Mouse (Mus musculus) neutrophil, adult 65 days (primary cell): Measurements from ENCODE around the gene Celf6. TPM values are rescaled to one million over a fixed set of nuclear protein-coding genes. Genes with fewer than 3 reads are reported as not detected.

Experiments
- total RNA-seq: library from RNA; stranded (reverse); gene quantifications from 2 replicates; pipeline ENCODE4 v1.2.4, GENCODE M21; 2023

Celf6 gene
- total RNA-seq: not detected in 2 replicates

DNA sequence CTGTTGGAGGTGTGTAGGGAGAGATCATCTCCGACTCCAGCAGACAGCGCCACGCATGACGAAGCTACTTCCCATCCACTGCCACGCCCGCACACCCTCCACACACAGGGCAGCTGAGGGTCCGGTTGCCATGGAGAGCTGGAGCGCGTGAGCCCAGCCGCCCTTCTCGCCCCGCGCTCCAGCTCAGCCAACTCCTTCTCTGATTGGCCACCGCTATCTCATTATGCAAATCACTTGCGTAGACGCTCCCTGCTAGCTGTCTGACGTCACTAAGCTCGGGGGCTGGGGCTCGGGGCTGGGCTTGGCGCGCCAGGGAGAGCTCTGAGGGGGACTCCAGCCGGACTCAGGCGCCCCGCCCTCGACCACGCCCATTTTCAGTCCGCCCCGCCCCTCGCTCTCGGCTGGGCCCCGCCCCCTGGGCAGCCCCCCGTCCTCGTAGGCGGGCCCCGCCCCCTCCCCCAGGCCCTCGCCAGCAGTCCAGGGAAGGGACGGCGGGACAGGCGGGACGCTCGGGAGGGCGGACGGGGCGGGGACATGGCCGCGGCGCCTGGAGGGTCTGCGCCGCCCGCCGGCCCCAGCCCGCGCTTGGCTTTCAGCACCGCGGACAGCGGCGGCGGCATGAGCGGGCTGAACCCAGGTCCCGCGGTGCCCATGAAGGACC lies at the start of gene Celf6:
Celf6 (plus strand) TSS at position 74 of the 661 bp plus-strand sequence.

DNA sequence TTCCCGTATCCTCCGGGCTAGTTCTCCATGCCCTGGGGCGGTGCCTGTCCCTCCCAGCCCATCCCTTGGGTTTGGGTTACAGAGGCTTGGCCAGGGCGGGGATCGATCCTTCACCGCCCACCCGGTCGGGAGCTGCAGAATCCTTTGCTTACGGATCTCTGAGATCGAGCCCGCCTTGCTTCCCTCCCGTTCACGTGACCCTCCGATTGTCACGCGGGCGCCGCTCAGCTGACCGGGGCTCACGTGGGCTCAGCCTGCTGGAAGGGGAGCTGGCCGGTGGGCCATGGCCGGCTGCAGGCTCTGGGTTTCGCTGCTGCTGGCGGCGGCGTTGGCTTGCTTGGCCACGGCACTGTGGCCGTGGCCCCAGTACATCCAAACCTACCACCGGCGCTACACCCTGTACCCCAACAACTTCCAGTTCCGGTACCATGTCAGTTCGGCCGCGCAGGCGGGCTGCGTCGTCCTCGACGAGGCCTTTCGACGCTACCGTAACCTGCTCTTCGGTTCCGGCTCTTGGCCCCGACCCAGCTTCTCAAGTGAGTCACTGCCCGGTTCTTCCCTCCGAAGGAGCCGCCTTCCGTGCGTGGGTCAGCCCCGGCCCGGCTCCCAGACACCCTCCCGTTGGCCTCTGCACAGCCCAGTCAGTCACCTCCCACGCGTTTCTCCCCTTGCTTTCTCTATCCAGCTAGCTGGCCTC lies 38.1 kb upstream of the Celf6 start, which contains the start of the genes Hexa and Tmem202:
Hexa (plus strand) TSS at position 100 of the 697 bp plus-strand sequence.
Tmem202 (minus strand) TSS at position 407 of the 697 bp plus-strand sequence.

DNA sequence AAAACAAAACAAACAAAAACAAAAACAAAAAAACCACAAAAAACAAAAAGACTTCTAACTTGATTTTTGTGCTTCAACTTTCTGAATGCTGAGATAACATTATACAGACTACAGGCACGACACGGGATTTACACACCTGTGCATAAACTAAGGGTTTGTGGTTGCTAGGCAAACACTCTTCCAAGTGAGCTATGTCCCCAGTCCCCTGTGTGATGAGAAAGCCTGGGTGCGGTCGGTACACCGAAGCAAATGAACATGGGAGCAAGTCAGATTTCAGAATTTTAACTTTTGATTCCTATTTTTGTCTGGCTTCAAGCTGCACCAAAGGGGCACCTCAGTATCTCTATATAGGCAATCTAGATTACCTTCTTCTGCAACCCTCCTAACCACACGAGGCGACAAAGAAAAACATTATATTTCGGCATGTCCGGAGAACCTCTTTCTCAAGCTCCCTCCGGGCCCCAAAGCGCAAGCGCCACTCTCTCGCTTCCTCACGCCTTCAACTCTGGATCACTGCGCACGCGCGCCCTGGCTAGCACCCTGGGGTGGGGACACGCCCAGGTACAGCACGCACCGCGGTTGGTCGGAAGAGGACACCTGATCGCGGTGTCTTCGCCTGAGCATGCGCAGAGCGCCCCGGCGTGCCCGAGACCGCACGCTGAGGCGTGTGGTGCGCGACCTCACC lies 39.0 kb downstream of the Celf6 start, which contains the start of gene Parp6:
Parp6 (plus strand) TSS at position 663 of the 685 bp plus-strand sequence.

DNA sequence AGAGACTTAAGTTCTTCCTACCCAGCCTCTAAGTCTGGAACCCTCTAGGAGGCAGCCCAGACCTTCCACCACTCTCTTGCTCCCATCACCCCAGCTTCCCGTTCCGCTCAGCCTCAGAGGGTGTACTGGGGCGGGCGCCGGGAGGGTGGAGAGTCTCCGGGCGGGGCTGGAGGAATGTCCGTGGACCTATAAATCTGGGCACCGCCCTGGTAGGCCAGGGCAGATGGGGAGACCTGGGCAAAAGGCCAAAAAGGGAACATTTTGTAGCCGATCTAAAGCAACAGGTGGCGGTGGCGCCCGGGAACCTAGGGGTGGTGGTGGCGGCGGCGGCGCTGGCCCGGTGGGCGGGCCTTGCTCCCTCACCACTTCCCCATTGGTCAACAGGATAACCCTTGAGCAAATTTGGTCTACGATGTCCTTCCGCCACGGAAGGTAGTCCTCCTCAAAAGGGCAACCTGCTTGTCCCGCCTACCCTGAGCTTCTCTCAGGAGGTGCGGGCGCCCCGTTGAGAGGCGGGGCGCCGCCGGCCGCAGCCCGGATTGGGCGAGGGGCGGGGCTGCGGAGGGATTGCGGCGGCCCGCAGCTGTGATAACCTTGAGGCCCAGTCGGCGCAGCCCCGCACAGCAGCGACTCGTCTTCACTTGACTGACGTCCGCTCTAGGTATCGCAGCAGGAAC lies 78.4 kb downstream of the Celf6 start, which contains the start of gene Pkm:
Pkm (plus strand) TSS at position 411 of the 677 bp plus-strand sequence.

Other genes starting within 250 kb of the Celf6 start
- gene Bbs4, start 224.4 kb upstream of the Celf6 start, total RNA-seq: 5.0 and 5.3 TPM in 2 replicates
- 159 and 224 TPM in 2 replicates for gene Arih1, start 91.3 kb upstream of the Celf6 start, total RNA-seq
- gene Hexa, start 38.4 kb upstream of the Celf6 start, total RNA-seq: 135 and 138 TPM in 2 replicates
- 7.8 and 8.3 TPM in 2 replicates for gene Tmem202, start 38.1 kb upstream of the Celf6 start, total RNA-seq
- 23.7 and 39.7 TPM in 2 replicates for gene Parp6, start 39.4 kb downstream of the Celf6 start, total RNA-seq
- gene Pkm, start 78.5 kb downstream of the Celf6 start, total RNA-seq: 1,178 and 1,239 TPM in 2 replicates
- gene Gramd2, start 102.2 kb downstream of the Celf6 start, total RNA-seq: 6.6 and 7.1 TPM in 2 replicates
- 1.5 and 1.9 TPM in 2 replicates for gene Senp8, start 172.8 kb downstream of the Celf6 start, total RNA-seq
- 15.8 and 22.3 TPM in 2 replicates for gene Myo9a, start 173.0 kb downstream of the Celf6 start, total RNA-seq